Mouse (Mus musculus) olfactory bulb, adult 2 months (tissue): ENCODE results near the gene Hcn2.

Source experiments
- CTCF ChIP-seq: fragments of 200-500 bp; IDR thresholded peaks from 2 replicates; pipeline ENCODE4 v1.5.1; 2012; ENCODE audit warnings: low read depth, mild to moderate bottlenecking, low read length, moderate library complexity; ENCODE audit not compliant: insufficient read depth
- POLR2A ChIP-seq: fragments of 200-500 bp; IDR thresholded peaks from 2 replicates; pipeline ENCODE4 v1.6.1; 2012; ENCODE audit warnings: mild to moderate bottlenecking, low read depth, low read length, moderate library complexity; ENCODE audit not compliant: insufficient read depth

DNA sequence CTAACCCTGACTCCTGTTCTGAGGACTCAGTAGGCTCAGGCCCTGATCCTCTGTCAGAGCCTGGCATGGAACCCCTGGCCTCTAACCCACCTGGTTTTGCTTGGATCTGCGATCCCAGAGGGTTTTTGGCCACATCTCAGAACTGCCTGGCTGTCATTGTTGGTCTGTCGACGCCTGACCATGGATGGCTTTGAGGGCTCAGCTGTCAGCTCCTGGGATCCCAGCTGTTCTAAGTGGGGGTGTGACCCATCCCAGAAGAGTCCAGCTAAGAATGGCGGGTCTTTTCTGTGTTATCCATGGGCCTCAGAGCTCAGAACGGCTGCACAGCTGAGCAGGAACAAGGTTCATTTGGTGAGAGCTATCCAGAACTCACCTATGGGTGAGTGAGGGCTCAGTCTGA lies 4.7 kb downstream of the Hcn2 start:
- TF ChIP-seq CTCF (no peak), POLR2A (no peak)
